Mouse (Mus musculus): ENCODE data around the gene Dnm3. TPM values are rescaled to one million over a fixed set of nuclear protein-coding genes. Genes with fewer than 3 reads are reported as not detected.

Gene Dnm3
- total and polyA plus RNA-seq, 3 experiments: not detected

DNA sequence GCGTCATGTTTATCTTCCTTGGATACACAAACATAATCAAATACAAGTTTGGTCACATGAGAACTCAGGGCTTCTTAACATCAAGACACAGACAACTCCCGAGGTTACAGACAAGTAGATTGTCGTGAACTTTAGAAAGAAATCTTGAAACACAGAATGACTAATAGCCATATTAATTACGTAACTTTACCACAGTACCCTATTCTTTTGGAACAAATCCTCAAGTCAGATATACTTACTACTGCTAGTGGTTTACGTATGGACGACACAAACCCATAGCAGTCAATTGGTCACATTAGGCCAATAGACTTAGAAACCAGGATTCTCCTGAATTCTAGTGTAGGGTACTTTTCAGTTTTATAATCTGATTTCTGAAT, 459.2 kb downstream of the Dnm3 start:
- Histone ChIP-seq H3K4me3 (ENCODE audit: control insufficient read depth in 1 of 2, insufficient read depth in 1 of 2, low read depth in 2 of 2, low read length in 2 of 2) (no peak overlapping the region), H3K27me3 (ENCODE audit: control insufficient read depth in 1 of 2, insufficient read depth in 2 of 2, low read length in 2 of 2) (peaks cover 0 to 2% of the 10 kb centered on the region in 2 experiments; a peak in 3 of 4 replicates), H3K4me1 (ENCODE audit: control insufficient read depth in 1 of 2, insufficient read depth in 2 of 2, low read length in 2 of 2) (no peaks in the 10 kb centered on the region), H3K9ac (ENCODE audit: control insufficient read depth, low read depth, low read length, poor library complexity, severe bottlenecking) (no peak overlapping the region), H3K9me3 (replicated peaks; ENCODE audit: insufficient read depth, low read length) (no peaks in the 10 kb centered on the region), H3K36me3 (ENCODE audit: control insufficient read depth in 1 of 2, insufficient read depth in 2 of 2, low read length in 2 of 2) (no peaks in the 10 kb centered on the region), H3K79me2 (ENCODE audit: control insufficient read depth, insufficient read depth, low read length, poor library complexity) (no peaks in the 10 kb centered on the region), H3K27ac (ENCODE audit: control insufficient read depth, low read depth, low read length) (no peak overlapping the region)
- TF ChIP-seq EP300 (IDR thresholded peaks at IDR 0.05; ENCODE audit: low read depth in 1 of 2, low read length in 2 of 2) (no peak), HCFC1 (IDR thresholded peaks at IDR 0.05; ENCODE audit: low read depth, low read length) (no peak), ZNF384 (IDR thresholded peaks at IDR 0.05; ENCODE audit: low read depth, low read length) (no peak), POLR2A (IDR thresholded peaks at IDR 0.05; ENCODE audit: control insufficient read depth in 1 of 2, insufficient read depth in 1 of 2, low read depth in 1 of 2, low read length in 2 of 2, poor library complexity in 1 of 2) (no peak), GATA1 (IDR thresholded peaks at IDR 0.05; ENCODE audit: low read depth, low read length) (no peak), BHLHE40 (IDR thresholded peaks at IDR 0.05; ENCODE audit: borderline replicate concordance, low read depth, low read length) (no peak), NELFE (IDR thresholded peaks at IDR 0.05; ENCODE audit: low read depth, low read length) (no peak), SIN3A (IDR thresholded peaks at IDR 0.05; ENCODE audit: low read length) (no peak), POLR2AphosphoS2 (IDR thresholded peaks at IDR 0.05; ENCODE audit: low read length) (no peak), RAD21 (IDR thresholded peaks at IDR 0.05; ENCODE audit: low read depth, low read length) (no peak), MYB (IDR thresholded peaks at IDR 0.05; ENCODE audit: low read depth, low read length) (no peak), USF2 (IDR thresholded peaks at IDR 0.05; ENCODE audit: borderline replicate concordance in 1 of 2, insufficient read depth in 1 of 2, low read depth in 1 of 2, low read length in 2 of 2) (no peak), JUND (IDR thresholded peaks at IDR 0.05; ENCODE audit: low read depth, low read length) (no peak), USF1 (IDR thresholded peaks at IDR 0.05; ENCODE audit: low read depth, low read length) (no peak), ZKSCAN1 (IDR thresholded peaks at IDR 0.05; ENCODE audit: low read depth, low read length) (no peak), CTCF (IDR thresholded peaks at IDR 0.05 in 2 of 3, conservative IDR thresholded peaks at IDR 0.05 in 1 of 3; ENCODE audit: control insufficient read depth in 1 of 3, insufficient read depth in 1 of 3, low read depth in 2 of 3, low read length in 3 of 3, poor library complexity in 1 of 3, severe bottlenecking in 1 of 3) (no peak), SMC3 (IDR thresholded peaks at IDR 0.05; ENCODE audit: low read depth, low read length) (no peak), TAL1 (IDR thresholded peaks at IDR 0.05; ENCODE audit: low read length) (no peak), MEF2A (IDR thresholded peaks at IDR 0.05; ENCODE audit: extremely low read depth, insufficient replicate concordance, low read depth, low read length, poor library complexity, severe bottlenecking) (no peak), ETS1 (IDR thresholded peaks at IDR 0.05; ENCODE audit: low read depth, low read length) (no peak)
- no peak for DNase-seq (ENCODE audit: low read depth, low spot score)

DNA sequence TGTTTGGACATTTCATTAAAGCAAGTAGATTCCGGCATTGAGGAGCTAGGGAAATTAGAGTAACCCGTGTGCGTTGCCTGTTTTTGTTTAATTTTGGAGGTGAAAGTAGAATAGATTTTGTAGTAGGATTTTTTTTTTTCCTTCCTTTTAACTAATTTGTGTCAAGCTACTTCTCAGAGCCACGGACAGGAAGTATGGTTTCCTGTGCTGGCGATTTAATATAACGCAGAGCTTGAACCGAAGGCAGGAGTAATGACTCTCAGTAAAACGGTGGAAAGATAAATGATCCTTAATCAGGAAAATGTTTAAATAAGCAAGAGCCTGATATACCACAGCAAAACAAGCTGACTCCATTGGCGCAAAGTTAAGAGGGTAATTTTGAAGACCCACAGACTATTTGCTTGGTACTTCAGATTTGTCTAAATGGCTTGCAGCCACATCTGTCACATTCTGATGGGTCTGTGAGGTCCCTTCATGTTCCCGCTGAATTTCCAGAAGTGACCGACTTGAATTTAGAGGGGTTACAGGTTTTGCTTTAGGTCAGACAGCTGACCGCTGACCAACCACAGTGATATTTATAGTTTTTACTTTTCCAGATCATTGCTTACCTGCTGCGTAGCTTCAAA, 459.7 kb downstream of the Dnm3 start:
- H3K9me3 ChIP-seq (replicated peaks; ENCODE audit: insufficient read depth, low read length): no peaks in the 10 kb centered on the region
- no peaks in the 10 kb centered on the region for H3K36me3 ChIP-seq (ENCODE audit: control insufficient read depth in 1 of 2, insufficient read depth in 2 of 2, low read length in 2 of 2)
- H3K27me3 ChIP-seq (ENCODE audit: control insufficient read depth in 1 of 2, insufficient read depth in 2 of 2, low read length in 2 of 2): peaks cover 0 to 2% of the 10 kb centered on the region in 2 experiments; a peak in 3 of 4 replicates
- no peaks in the 10 kb centered on the region for H3K79me2 ChIP-seq (ENCODE audit: control insufficient read depth, insufficient read depth, low read length, poor library complexity)
- no peak overlapping the region for H3K9ac ChIP-seq (ENCODE audit: control insufficient read depth, low read depth, low read length, poor library complexity, severe bottlenecking)
- no peak overlapping the region for H3K27ac ChIP-seq (ENCODE audit: control insufficient read depth, low read depth, low read length)
- DNase-seq (ENCODE audit: low read depth, low spot score): no peak
- H3K4me3 ChIP-seq (ENCODE audit: control insufficient read depth in 1 of 2, insufficient read depth in 1 of 2, low read depth in 2 of 2, low read length in 2 of 2): no peak overlapping the region
- no peak for TF ChIP-seq ETS1 (IDR thresholded peaks at IDR 0.05; ENCODE audit: low read depth, low read length)
- no peak for TF ChIP-seq JUND (IDR thresholded peaks at IDR 0.05; ENCODE audit: low read depth, low read length)
- TF ChIP-seq MAZ (IDR thresholded peaks at IDR 0.05; ENCODE audit: low read depth, low read length): no peak
- H3K4me1 ChIP-seq (ENCODE audit: control insufficient read depth in 1 of 2, insufficient read depth in 2 of 2, low read length in 2 of 2): no peaks in the 10 kb centered on the region
